Mouse (Mus musculus) ES-Bruce4 (cell line): ENCODE measurements around the gene Fbp2. TPM values are rescaled to one million over a fixed set of nuclear protein-coding genes. Genes with fewer than 3 reads are reported as not detected.
"Not testable (repeated sequence)": the region's sequence is repeated elsewhere in the genome, so short reads cannot be mapped to it uniquely, and the experiment has no call there.

Experiments used
- H3K27ac ChIP-seq: 2 replicates; pipeline ENCODE4 v1.5.1; 2012; ENCODE audit warnings: low read length, inconsistent platforms; ENCODE audit not compliant: insufficient read depth
- H3K27me3 ChIP-seq: 2 replicates; pipeline ENCODE4 v1.6.1; 2012; ENCODE audit warnings: mild to moderate bottlenecking, low read length, inconsistent platforms; ENCODE audit not compliant: control insufficient read depth, poor library complexity, insufficient read depth, severe bottlenecking
- H3K36me3 ChIP-seq: 2 replicates; pipeline ENCODE4 v1.6.1; 2012; ENCODE audit warnings: inconsistent platforms, mild to moderate bottlenecking, low read length, moderate library complexity; ENCODE audit not compliant: control insufficient read depth, poor library complexity, insufficient read depth, severe bottlenecking
- H3K4me1 ChIP-seq: one replicate; pipeline ENCODE4 v1.8.1; 2011; ENCODE audit warnings: low read length; ENCODE audit not compliant: control insufficient read depth, insufficient read depth
- H3K4me3 ChIP-seq: 2 replicates; pipeline ENCODE4 v1.5.1; 2011; ENCODE audit warnings: low read depth, mild to moderate bottlenecking, low read length
- H3K9ac ChIP-seq: 2 replicates; pipeline ENCODE4 v1.6.1; 2012; ENCODE audit warnings: low read depth, mild to moderate bottlenecking, inconsistent platforms; ENCODE audit not compliant: poor library complexity, severe bottlenecking
- H3K9me3 ChIP-seq: replicated peaks from 2 replicates; pipeline ENCODE4 v1.6.1; 2012; ENCODE audit warnings: mild to moderate bottlenecking, low read length, inconsistent platforms; ENCODE audit not compliant: control insufficient read depth, poor library complexity, insufficient read depth, severe bottlenecking
- CTCF ChIP-seq: IDR thresholded peaks from one replicate; pipeline ENCODE4 v1.8.1; 2011; ENCODE audit warnings: low read depth, low read length
- EP300 ChIP-seq: IDR thresholded peaks from 2 replicates; pipeline ENCODE4 v1.6.1; 2011; ENCODE audit warnings: low read depth, low read length; ENCODE audit not compliant: insufficient read depth
- POLR2A ChIP-seq: IDR thresholded peaks from one replicate; pipeline ENCODE4 v1.8.1; 2011; ENCODE audit warnings: low read length; ENCODE audit not compliant: insufficient read depth
- polyA plus RNA-seq: library from polyadenylated mRNA; stranded (reverse); fragments of >200 nt; gene quantifications from 2 replicates; pipeline ENCODE4 v1.2.4, GENCODE M21; 2011; ENCODE audit warnings: low read depth; ENCODE audit not compliant: missing spikeins, insufficient read depth, insufficient read length

Fbp2 gene
- polyA plus RNA-seq, 1 experiment: not detected

DNA sequence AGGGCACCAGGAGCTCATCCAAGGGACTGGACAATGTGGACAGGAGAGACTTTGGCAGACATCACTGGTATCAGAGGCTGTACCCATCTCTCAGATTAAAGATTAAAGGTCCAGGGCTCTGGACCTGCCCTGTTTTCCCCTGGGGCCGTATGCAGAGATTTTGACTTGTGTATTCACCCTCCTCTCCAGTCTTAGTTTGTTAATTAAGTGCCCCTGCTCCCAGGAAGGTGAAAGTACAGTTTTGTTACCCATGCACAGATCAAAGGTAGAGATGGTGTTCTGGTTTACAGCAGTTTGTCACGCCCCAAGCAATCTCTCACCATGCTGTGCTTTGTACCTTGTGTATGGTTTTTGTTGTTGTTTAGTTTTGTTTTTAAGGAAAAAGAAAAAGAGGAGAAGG lies 12.4 kb upstream of the Fbp2 start:
- Histone ChIP-seq H3K9me3 (no peaks in the 10 kb centered on the region), H3K4me1 (no peaks in the 10 kb centered on the region), H3K36me3 (no peaks in the 10 kb centered on the region), H3K27ac (no peak overlapping the region), H3K4me3 (no peak overlapping the region), H3K27me3 (no peaks in the 10 kb centered on the region), H3K9ac (no peak overlapping the region)
- TF ChIP-seq POLR2A (no peak), EP300 (no peak), CTCF (no peak)

GRCm38 (mm10) chr13:62866817-62867216 lies 8.6 kb upstream of the Fbp2 start:
- Histone ChIP-seq H3K27ac (no peak overlapping the region), H3K9me3 (no peaks in the 10 kb centered on the region), H3K9ac (no peak overlapping the region), H3K36me3 (no peaks in the 10 kb centered on the region), H3K27me3 (no peaks in the 10 kb centered on the region), H3K4me1 (no peaks in the 10 kb centered on the region), H3K4me3 (no peak overlapping the region)
- TF ChIP-seq POLR2A (no peak), CTCF (no peak), EP300 (no peak)

GRCm38 (mm10) chr13:62865651-62866315 lies 7.6 kb upstream of the Fbp2 start:
- no peaks in the 10 kb centered on the region for H3K36me3 ChIP-seq
- TF ChIP-seq POLR2A (no peak), CTCF (no peak), EP300 (no peak)

GRCm38 (mm10) chr13:62863771-62864170 lies 5.5 kb upstream of the Fbp2 start:
- H3K9ac ChIP-seq: no peak overlapping the region
- no peaks in the 10 kb centered on the region for H3K9me3 ChIP-seq
- H3K36me3 ChIP-seq: no peaks in the 10 kb centered on the region
- H3K27me3 ChIP-seq: no peaks in the 10 kb centered on the region
- H3K4me3 ChIP-seq: no peak overlapping the region
- TF ChIP-seq CTCF: no peak
- no peak overlapping the region for H3K27ac ChIP-seq
- H3K4me1 ChIP-seq: no peaks in the 10 kb centered on the region

More at GRCm38 (mm10) chr13:62865651-62866315, 7.6 kb upstream of the Fbp2 start:
- Histone ChIP-seq H3K4me3 (no peak overlapping the region), H3K27me3 (no peaks in the 10 kb centered on the region), H3K9ac (no peak overlapping the region), H3K27ac (no peak overlapping the region), H3K9me3 (no peaks in the 10 kb centered on the region), H3K4me1 (no peaks in the 10 kb centered on the region)

DNA sequence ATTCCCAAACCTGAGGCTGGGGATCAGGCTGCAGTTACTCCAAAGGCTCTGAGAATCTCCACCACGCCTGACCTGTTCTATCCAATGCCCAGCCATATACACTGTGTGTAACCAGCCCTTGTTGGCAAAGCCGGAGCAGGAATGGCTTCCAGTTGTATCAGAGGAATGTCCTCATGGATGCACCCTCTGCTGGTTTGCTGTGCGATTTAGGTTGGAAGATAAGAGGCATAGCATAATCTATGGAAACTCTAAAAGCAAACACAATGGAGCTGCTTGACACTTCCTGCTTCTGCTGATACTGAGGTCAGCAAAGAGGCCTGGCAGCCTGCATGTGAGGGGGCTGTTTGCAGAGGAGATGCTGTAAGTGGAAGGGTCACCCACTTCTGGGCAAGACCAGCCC lies 4.7 kb upstream of the Fbp2 start:
- Histone ChIP-seq H3K4me3 (no peak overlapping the region), H3K27me3 (no peaks in the 10 kb centered on the region), H3K36me3 (no peaks in the 10 kb centered on the region), H3K9ac (no peak overlapping the region), H3K27ac (no peak overlapping the region), H3K4me1 (no peaks in the 10 kb centered on the region), H3K9me3 (no peaks in the 10 kb centered on the region)
- TF ChIP-seq POLR2A (no peak), CTCF (no peak), EP300 (no peak)

DNA sequence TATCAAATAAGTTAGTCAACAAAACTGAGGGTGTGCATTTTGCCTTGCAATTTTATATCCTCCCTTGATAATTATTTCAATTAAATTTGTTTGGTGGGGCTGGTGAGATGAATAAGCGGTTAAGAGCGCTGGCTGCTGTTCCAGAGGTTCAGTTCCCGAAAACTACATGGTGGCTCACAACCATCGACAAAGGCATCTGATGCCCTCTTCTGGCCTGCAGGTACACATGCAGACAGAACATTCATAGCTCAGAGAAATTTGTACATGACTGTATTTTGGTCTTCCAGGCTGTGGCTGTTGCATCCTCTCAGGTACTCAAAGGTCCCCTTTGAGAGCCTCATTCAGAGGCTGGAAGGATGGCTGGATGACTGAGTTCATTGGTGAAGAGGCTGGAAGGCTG lies 1.8 kb upstream of the Fbp2 start:
- Histone ChIP-seq H3K27ac (no peak overlapping the region), H3K9ac (no peak overlapping the region), H3K9me3 (no peaks in the 10 kb centered on the region), H3K36me3 (no peaks in the 10 kb centered on the region), H3K27me3 (no peaks in the 10 kb centered on the region), H3K4me1 (no peaks in the 10 kb centered on the region), H3K4me3 (no peak overlapping the region)
- TF ChIP-seq CTCF (peak; percentile 38), POLR2A (no peak), EP300 (no peak)

DNA sequence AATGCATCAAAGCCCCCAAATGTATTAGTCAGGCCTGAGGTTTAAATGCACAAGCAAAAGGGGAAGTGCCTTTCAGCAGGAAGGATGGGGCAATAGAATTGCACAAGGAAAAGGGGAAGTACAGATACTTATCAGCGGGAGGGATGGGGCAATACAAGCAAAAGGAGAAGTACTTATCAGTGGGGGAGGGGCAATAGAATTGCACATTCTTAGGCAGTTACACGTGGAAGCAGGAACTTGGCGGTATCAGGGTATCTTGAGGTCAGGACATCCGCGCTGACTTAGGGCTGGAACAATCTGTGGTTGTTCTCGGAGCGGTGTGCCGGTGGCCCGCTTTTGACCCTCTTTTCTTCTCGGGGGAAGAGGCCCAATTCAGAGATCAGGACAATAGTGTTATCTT lies 1.0 kb upstream of the Fbp2 start:
- not testable (repeated sequence) for H3K27ac ChIP-seq, H3K4me3 ChIP-seq, H3K4me1 ChIP-seq, H3K9me3 ChIP-seq, H3K36me3 ChIP-seq, H3K27me3 ChIP-seq, H3K9ac ChIP-seq
